Mouse (Mus musculus) hindbrain, embryonic 13.5 days (tissue): ENCODE measurements around the gene Exoc8. TPM values are rescaled to one million over a fixed set of nuclear protein-coding genes. Genes with fewer than 3 reads are reported as not detected.
A peak's percentile ranks its signal among the peaks of the same experiment; 100 is the strongest.

ENCODE experiments used
- ATAC-seq: fragments of 200-750 bp; cut with Nextera tagmentation; 2 replicates; pipeline ENCODE4 v1.8.0; 2017; ENCODE audit warnings: moderate TSS enrichment; ENCODE audit not compliant: low FRiP score
- H3K27ac ChIP-seq: fragments of 300-500 bp; sonication (generic); 2 replicates; pipeline ENCODE4 v1.5.1; 2015; ENCODE audit warnings: inconsistent platforms, mild to moderate bottlenecking, moderate library complexity
- H3K27me3 ChIP-seq: fragments of 300-500 bp; sonication (generic); 2 replicates; pipeline ENCODE4 v1.6.1; 2015; ENCODE audit warnings: mild to moderate bottlenecking, inconsistent platforms
- H3K36me3 ChIP-seq: fragments of 300-500 bp; sonication (generic); 2 replicates; pipeline ENCODE4 v1.6.1; 2015; ENCODE audit warnings: mild to moderate bottlenecking, inconsistent platforms
- H3K4me1 ChIP-seq: fragments of 300-500 bp; sonication (generic); replicated peaks from 2 replicates; pipeline ENCODE4 v1.6.1; 2015; ENCODE audit warnings: inconsistent platforms
- H3K4me2 ChIP-seq: fragments of 300-500 bp; sonication (generic); 2 replicates; pipeline ENCODE4 v1.6.1; 2015; ENCODE audit warnings: inconsistent platforms, mild to moderate bottlenecking, moderate library complexity
- H3K4me3 ChIP-seq: fragments of 300-500 bp; sonication (generic); 2 replicates; pipeline ENCODE4 v1.5.1; 2015; ENCODE audit warnings: mild to moderate bottlenecking, inconsistent platforms
- H3K9ac ChIP-seq: fragments of 300-500 bp; sonication (generic); 2 replicates; pipeline ENCODE4 v1.6.1; 2015; ENCODE audit warnings: mild to moderate bottlenecking, inconsistent platforms
- H3K9me3 ChIP-seq: fragments of 300-500 bp; sonication (generic); 2 replicates; pipeline ENCODE4 v1.6.1; 2016; ENCODE audit warnings: inconsistent platforms
- WGBS: fragments of 180-500 bp; shearing (Covaris S2); methylation state at CpG from one replicate; pipeline ENCODE4 v1.1.7; 2015; 5-methylcytosine and 5-hydroxymethylcytosine counted together
- polyA plus RNA-seq: library from polyadenylated mRNA; unstranded; fragments of >200 nt; fragmentation: Nextera tagmentation; extraction: Ambion mirVana; gene quantifications from 2 replicates; pipeline ENCODE4 v1.2.1, GENCODE M21; 2015

The Exoc8 gene
- polyA plus RNA-seq, 1 experiment from 2014 or later = 13.2 TPM

DNA sequence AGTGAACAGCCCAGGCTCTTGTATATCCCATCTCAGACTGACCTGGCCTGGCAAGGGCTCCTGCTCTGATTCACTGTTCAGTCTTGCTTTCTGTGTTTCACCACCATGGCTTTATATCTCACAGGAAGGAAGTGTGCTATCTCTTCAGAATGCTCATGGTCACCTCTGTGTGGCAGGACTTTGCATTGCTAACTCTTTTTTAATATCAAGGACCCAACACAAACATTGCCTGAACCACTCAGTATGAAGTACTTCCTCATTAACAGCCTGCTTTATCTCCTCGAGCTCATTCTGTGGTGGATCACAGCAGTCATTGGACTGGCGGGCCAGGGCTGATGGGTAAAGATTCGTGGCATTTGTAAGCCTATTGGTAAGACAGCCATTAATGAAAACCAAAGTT, 30.8 kb downstream of the Exoc8 start:
- Histone ChIP-seq H3K27me3 (no peaks in the 10 kb centered on the region), H3K27ac (no peak overlapping the region), H3K9ac (no peak overlapping the region), H3K36me3 (peaks cover 10% of the 10 kb centered on the region), H3K4me1 (peaks cover 33% of the 10 kb centered on the region), H3K4me3 (no peak overlapping the region), H3K9me3 (no peaks in the 10 kb centered on the region), H3K4me2 (no peak overlapping the region)
- WGBS = 89% methylated on average over 3 of the region's 3 CpGs
- ATAC-seq = no peak

DNA sequence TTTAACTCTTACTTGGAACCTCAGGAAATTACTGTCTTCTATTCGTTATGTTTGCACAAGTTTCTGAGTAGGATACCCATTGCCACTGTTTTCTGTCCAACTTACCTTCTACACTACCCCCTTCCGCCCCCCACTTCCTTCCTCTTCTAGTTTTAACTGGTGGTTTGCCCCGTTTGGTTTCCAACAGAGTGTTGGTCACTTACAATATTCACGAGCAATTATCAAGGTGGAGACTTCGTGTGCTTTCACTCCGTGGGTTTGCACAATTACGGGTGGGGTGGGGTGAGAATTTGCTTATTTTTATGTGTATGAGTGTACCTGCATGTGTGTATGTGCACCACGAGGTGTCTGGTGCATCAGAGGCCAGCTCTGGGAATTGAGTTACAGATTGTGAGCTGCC, 33.8 kb downstream of the Exoc8 start:
- WGBS = 22% methylated on average over 8 of the region's 8 CpGs
- Histone ChIP-seq H3K36me3 (peaks cover 20% of the 10 kb centered on the region), H3K4me1 (peaks cover 34% of the 10 kb centered on the region), H3K27ac (peak overlapping the region; percentile 95; the same call in 1 of the 2 replicates), H3K4me3 (peak overlapping the region; percentile 93), H3K4me2 (peak overlapping the region; percentile 86), H3K9ac (peak overlapping the region; percentile 95), H3K27me3 (no peaks in the 10 kb centered on the region), H3K9me3 (no peaks in the 10 kb centered on the region)
- no peak for ATAC-seq

DNA sequence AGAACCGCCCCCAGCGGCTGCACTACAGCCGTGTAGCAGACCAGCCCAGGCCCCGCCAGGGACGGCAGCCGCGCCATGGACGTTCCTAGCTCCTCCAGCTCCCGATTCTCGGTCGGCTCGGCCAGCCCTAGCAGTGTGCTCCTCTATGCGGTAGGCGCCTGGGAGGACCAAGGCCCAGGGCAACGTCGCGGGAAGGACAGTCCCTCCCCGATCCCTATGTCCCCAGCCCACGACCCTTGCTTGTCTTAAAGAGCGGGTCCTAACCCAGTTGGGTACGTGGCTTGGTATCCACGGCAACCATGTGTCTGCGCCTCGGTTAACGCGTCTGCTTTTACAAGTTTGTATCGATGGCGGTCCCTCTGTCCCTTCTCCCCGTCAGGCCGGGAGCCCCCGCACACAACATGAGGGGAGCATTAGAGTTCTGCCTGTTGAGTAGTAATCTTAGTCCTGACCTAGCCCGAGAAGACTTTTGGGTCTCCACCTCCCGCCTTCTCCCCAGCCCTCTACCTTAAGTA, 34.3 kb downstream of the Exoc8 start:
- Histone ChIP-seq H3K4me3 (peak overlapping the region; percentile 93), H3K9me3 (no peaks in the 10 kb centered on the region), H3K36me3 (peaks cover 25% of the 10 kb centered on the region), H3K9ac (peak overlapping the region; percentile 95), H3K27ac (peak overlapping the region; percentile 95), H3K27me3 (no peaks in the 10 kb centered on the region), H3K4me2 (peak overlapping the region; percentile 86), H3K4me1 (peaks cover 34% of the 10 kb centered on the region)
- 0% methylated on average over 32 of the region's 33 CpGs for WGBS
- ATAC-seq = peak; percentile 90

DNA sequence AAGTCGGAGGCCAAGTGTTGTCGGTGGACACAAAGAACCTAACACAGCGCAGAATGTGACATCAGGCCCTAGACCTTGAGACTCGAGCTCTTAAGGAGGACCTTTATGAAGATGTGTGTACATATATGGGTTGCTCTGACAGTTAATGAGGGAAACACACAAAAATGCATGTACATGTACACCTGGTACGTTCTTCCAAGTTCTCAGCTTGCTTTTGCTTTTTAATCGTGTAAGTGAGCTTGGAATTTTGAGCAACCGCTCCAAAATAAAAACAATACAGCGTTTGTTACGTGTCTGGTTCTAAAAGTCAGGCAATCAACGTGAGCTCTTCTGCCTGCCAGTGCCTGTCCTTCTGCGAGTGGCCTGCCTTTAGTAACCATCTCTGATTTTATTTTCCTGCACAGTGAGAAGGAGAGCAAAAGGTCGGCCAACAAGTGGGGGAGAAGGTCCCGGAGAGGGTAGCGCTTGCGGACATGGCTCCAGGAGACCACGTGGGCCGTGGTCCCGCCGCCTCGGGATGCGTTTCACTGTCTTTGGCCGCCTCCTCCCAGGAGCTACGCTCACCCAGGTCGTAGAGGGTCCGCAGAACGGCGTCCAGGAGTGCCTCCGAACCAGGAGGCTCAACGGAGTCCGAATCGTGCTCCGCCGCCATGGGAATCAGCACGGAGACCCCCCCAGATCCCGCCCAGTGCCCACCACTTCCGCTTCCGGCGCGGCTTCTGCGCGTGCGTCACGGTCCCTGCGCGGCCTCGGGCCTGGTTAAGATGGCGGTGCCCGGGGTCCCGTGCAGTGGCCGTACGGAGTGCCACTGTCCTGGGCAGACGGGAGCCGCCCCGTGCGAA, 35.0 kb downstream of the Exoc8 start, which contains the start of the genes Gnpat and 2810004N23Rik:
TSS of gene Gnpat (plus strand) at position 713 of the 842 bp plus-strand sequence.
TSS of gene 2810004N23Rik (minus strand) at position 800 of the 842 bp plus-strand sequence.
- ATAC-seq = peak; percentile 99
- 1% methylated on average over 48 of the region's 55 CpGs for WGBS

DNA sequence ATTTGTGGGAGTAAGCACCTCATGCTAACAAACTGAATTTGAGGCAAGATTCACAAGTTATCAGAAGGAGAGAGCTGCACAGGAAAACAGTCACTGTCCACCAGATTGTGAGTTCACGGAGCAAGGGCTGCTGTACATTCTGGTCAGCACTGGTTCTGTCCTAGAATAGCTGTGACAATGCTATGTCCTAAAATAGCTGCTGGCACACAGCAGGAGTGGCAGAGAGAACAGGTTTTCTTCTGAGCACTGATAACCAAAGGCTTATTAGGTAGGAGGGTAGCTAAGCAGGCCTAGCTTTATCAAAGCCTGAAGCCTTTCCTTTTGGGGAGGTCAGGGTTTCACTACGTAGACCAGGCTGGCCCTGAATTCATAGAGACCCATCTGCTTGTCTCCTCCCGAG, 37.3 kb downstream of the Exoc8 start:
- peaks cover 25% of the 10 kb centered on the region for H3K4me1 ChIP-seq
- no peak overlapping the region for H3K9ac ChIP-seq
- 94% methylated on average over 3 of the region's 3 CpGs for WGBS
- H3K9me3 ChIP-seq = peaks cover 3% of the 10 kb centered on the region; the same call in 1 of the 2 replicates
- no peak overlapping the region for H3K4me3 ChIP-seq
- ATAC-seq = no peak
- H3K27me3 ChIP-seq = no peaks in the 10 kb centered on the region
- no peak overlapping the region for H3K27ac ChIP-seq
- H3K36me3 ChIP-seq = peaks cover 55% of the 10 kb centered on the region
- H3K4me2 ChIP-seq = no peak overlapping the region

More for the DNA sequence above, 35.0 kb downstream of the Exoc8 start, which contains the start of the genes Gnpat and 2810004N23Rik:
- Histone ChIP-seq H3K9ac (peak within 1 kb of the TSS; percentile 95), H3K4me3 (peak within 1 kb of the TSS; percentile 93), H3K27me3 (no peaks in the 10 kb centered on the region), H3K9me3 (no peaks in the 10 kb centered on the region), H3K27ac (peak within 1 kb of the TSS; percentile 95), H3K4me1 (peaks cover 33% of the 10 kb centered on the region), H3K36me3 (peaks cover 32% of the 10 kb centered on the region), H3K4me2 (peak within 1 kb of the TSS; percentile 86)

DNA sequence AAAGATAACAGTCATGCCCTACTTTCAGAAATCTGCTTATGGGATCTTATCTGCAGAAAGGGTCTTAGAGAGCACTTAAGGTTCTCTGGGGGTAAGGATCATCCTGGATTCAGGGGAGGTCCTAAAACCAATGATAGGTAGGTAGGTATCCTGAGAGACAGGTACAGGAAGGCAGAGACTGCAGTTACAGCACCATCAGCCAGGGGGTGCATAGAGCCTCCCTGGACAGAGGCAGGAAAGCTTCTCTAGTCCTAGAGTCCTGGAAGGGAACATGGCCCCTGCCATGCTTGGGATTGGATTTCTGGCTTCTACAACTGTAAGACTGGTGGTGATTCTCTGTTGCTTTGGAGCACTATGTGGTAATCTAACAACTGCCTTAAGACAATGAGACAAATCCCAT, 38.0 kb downstream of the Exoc8 start:
- peaks cover 62% of the 10 kb centered on the region for H3K36me3 ChIP-seq
- H3K27ac ChIP-seq = no peak overlapping the region

DNA sequence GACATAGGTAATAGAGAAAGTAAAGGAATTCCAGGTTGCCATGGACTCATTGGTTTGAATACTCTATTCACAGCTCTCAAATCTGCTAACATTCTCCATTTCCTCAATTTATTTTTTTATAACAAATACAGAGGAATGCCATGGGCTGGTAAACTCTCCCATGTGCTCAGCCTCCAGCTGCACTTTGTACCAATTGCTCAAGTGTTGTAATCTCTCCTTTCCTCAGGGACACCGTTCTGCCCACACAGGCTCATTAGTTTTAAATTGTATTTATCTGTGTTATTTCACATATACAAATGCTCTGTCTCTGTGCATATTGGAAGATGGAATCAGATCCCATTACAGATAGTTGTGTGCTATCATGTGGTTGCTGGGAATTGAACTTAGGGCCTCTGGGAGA, 44.0 kb downstream of the Exoc8 start:
- WGBS = 93% methylated on average over 1 of the region's 1 CpGs
- Histone ChIP-seq H3K4me2 (no peak overlapping the region), H3K4me1 (no peaks in the 10 kb centered on the region), H3K36me3 (peaks cover 62% of the 10 kb centered on the region), H3K9me3 (peaks cover 25% of the 10 kb centered on the region), H3K27me3 (no peaks in the 10 kb centered on the region), H3K27ac (no peak overlapping the region), H3K9ac (no peak overlapping the region), H3K4me3 (no peak overlapping the region)
- ATAC-seq = no peak

More for the DNA sequence above, 38.0 kb downstream of the Exoc8 start:
- Histone ChIP-seq H3K4me1 (peaks cover 18% of the 10 kb centered on the region), H3K27me3 (no peaks in the 10 kb centered on the region), H3K4me2 (no peak overlapping the region), H3K9ac (no peak overlapping the region), H3K9me3 (peaks cover 10% of the 10 kb centered on the region; the same call in 1 of the 2 replicates), H3K4me3 (no peak overlapping the region)
- no peak for ATAC-seq

DNA sequence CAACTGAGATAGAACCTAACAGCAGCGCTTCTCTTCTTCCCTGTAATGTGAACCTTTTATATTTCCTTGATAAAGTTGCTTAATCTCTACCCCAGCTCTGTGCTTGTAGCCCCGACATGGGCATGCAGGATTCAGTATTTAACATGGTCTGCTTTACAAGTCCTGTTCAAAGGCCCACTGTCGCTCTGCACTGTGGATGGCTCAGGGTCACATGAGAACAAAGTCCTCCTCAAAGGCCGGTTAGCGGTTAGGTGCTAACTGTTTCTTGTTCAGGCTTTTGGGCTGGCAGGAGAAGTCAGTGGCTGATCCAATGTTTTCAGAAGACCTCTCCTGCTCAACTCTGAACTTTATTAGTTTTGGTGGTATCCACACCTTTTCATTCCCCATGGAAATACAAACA, 51.9 kb downstream of the Exoc8 start:
- WGBS = 91% methylated on average over 5 of the region's 5 CpGs
- ATAC-seq = no peak
- Histone ChIP-seq H3K27ac (no peak overlapping the region), H3K4me1 (no peaks in the 10 kb centered on the region), H3K4me3 (no peak overlapping the region), H3K9ac (no peak overlapping the region), H3K9me3 (no peaks in the 10 kb centered on the region), H3K36me3 (peaks cover 21% of the 10 kb centered on the region), H3K4me2 (no peak overlapping the region), H3K27me3 (no peaks in the 10 kb centered on the region)

DNA sequence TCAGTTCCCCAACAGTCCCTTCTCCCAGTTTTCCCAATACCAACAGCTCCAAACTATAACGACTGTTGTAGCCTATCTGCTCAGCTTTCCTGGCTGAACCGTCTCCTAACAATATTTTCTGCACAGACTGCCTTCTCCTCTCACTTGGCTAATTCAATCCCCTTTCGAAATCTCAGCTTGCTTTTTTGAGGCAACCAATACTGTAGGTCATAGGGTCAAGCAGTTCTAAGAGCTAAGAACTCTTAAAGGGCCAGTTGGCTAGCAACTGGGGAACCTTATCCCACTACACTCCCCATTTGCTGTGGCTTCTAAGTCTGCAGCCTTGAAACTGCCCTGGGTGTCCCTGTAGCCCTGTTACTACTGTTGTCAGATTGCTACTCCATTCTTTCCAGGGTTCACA, 52.4 kb downstream of the Exoc8 start:
- H3K27ac ChIP-seq = no peak overlapping the region
- 60% methylated on average over 3 of the region's 3 CpGs for WGBS
- ATAC-seq = no peak

More for the DNA sequence above, 52.4 kb downstream of the Exoc8 start:
- H3K4me1 ChIP-seq = no peaks in the 10 kb centered on the region
- no peaks in the 10 kb centered on the region for H3K27me3 ChIP-seq
- peaks cover 25% of the 10 kb centered on the region for H3K36me3 ChIP-seq
- H3K4me3 ChIP-seq = no peak overlapping the region
- no peak overlapping the region for H3K4me2 ChIP-seq
- H3K9ac ChIP-seq = no peak overlapping the region
- H3K9me3 ChIP-seq = no peaks in the 10 kb centered on the region

Other genes with a start within 250 kb of the Exoc8 start
- gene 2310022B05Rik, start 234.3 kb downstream of the Exoc8 start, polyA plus RNA-seq = 18.4 and 19.1 TPM in 2 replicates
- 58.6 and 61.6 TPM in 2 replicates for gene Ttc13, start 175.7 kb downstream of the Exoc8 start, polyA plus RNA-seq
- 32.8 and 33.3 TPM in 2 replicates for gene Arv1, start 175.6 kb downstream of the Exoc8 start, polyA plus RNA-seq
- gene Fam89a, start 145.9 kb downstream of the Exoc8 start, polyA plus RNA-seq = 3.1 and 3.2 TPM in 2 replicates
- gene Trim67, start 104.6 kb downstream of the Exoc8 start, polyA plus RNA-seq = 20.5 and 20.6 TPM in 2 replicates
- 83.6 and 85.0 TPM in 2 replicates for gene Gnpat, start 34.7 kb downstream of the Exoc8 start, polyA plus RNA-seq
- 30.4 and 32.1 TPM in 2 replicates for gene 2810004N23Rik, start 34.6 kb downstream of the Exoc8 start, polyA plus RNA-seq
- gene Sprtn, start 181 bp upstream of the Exoc8 start, polyA plus RNA-seq = 9.5 and 10.6 TPM in 2 replicates
- 16.9 and 17.2 TPM in 2 replicates for gene Egln1, start 51.6 kb upstream of the Exoc8 start, polyA plus RNA-seq
- 176 and 184 TPM in 2 replicates for gene Tsnax, start 115.3 kb upstream of the Exoc8 start, polyA plus RNA-seq
- gene Disc1, start 156.5 kb upstream of the Exoc8 start, polyA plus RNA-seq = 1.3 and 2.1 TPM in 2 replicates